Mouse (Mus musculus): ENCODE results near the gene Rasgrp3.

Rasgrp3 gene

DNA sequence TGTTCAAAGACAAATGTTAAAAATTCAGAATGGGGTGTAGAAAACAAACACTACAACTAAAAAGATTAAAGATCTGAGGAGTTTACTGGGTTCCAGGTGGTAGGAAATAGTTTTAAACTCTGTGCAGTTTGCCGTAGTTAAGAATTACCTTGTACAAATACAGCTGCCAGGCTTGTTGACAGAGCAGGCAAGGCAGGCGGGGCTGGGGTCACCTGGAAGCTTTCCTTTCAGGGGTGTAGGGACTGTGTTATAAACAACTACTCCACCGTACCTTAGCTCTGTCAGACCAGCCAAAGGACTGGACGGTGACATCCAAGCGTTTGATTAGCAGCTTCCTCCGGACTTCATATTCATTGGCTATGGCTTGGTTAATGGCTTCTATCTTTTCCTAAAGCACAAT, 103.4 kb downstream of the Rasgrp3 start:
- in situ Hi-C loops (cut with MseI, MboI) = no loop called here

GRCm38 (mm10) chr17:75539841-75540240, 104.1 kb downstream of the Rasgrp3 start:
- in situ Hi-C loops (cut with MseI, MboI) = no loop called here

GRCm38 (mm10) chr17:75543434-75543833, 107.7 kb downstream of the Rasgrp3 start:
- in situ Hi-C loops (cut with MseI, MboI) = no loop called here

DNA sequence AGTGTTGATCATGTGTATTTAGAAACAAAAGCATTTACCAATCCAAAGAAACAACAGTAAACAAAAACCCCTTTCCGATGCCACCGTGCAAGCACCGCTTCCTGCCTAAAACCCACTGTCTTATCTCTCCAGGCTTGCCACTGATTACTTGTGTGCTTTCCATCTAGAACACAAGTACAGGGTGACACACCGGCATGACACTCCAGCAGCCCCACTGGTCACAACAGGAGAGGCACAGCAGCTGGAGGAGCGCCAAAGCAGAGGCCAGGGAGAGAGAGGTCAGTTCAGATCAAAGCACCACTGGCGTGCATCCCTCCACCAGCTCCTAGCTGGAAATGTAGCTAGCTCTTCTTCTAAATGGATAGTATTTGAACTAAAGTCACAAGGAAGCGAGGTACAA, 108.6 kb downstream of the Rasgrp3 start:
- in situ Hi-C loops (cut with MseI, MboI) = no loop called here

DNA sequence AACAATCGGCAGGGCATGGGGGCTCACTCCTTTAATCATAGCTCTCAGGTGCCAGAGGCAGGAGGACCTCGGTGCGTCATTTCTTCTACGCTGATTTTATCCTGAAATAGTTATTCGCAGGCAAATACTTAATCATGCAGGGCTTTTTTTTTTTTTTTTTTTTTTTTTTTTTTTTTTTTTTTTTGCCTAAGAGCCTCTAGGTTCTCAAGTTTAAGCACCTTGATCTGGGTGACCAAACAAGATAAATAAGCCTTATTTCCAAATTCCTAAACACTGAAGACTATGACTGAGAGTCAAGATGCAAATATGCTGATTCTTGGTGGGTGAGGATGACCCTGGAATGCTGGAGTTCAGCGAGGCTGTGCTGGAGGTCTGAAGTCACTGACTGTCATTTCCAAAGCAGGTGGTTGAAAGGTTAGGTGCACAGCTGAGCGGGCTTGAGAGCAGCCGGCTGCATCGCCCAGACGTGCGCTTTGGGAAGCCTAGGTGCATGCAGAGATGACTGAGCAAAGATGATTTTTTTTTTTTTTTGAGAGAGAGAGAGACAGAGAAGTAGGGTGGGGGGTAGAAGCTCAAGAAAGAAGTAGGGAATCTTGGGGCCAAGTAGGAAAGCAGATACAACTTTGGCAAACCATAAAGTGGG, 115.2 kb downstream of the Rasgrp3 start:
- in situ Hi-C loops (cut with MseI, MboI) = no loop called here

- in situ Hi-C loops (cut with MseI, MboI) = no loop called here
These were observed 116.1 kb downstream of the Rasgrp3 start, which contains the start of gene Fam98a for GRCm38 (mm10) chr17:75551512-75552400. Gene Fam98a (minus strand): TSS chr17:75551946.

DNA sequence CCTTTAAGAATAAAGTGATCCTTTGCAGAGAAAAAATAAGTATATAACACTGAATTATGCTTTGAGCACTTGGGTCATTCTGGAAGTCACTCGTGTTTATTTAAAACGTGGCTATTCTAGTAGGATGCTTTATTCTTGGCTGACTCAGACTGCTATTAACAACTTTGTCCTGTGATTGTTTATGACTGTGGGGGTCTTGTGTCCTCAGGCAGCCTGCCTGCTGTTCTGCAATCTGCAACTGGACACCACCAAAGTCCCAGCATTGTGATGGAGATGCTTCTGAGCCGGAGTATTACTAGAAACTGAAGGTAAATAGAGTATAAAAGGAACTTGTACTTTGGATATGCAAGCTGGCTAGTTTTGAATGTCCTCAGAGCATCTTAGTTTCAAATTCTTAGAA, 121.3 kb downstream of the Rasgrp3 start:
- in situ Hi-C loops (cut with MseI, MboI) = no loop called here

- in situ Hi-C loops (cut with MseI, MboI) = no loop called here
These were observed 122.3 kb downstream of the Rasgrp3 start for GRCm38 (mm10) chr17:75558041-75558440.

DNA sequence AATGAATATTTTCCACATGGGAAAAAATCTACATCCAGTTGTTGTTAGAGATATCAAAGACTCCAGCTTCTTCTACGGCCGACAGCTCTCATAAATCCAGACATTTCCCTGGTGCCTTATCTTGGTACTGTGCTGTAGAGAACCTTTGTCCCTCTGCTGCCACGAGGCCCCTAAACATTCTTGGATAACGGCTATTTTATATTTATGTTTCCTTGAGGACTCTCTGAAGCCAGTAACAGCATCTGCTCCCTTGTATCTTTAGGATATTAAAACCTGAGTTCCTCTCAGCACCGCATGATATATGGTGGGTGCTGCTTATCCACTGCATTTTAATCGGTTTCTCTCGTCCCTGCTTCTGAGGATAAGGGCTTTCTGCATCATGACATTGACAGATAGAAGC, 139.9 kb downstream of the Rasgrp3 start:
- in situ Hi-C loops (cut with MseI, MboI) = no loop called here
